Mouse (Mus musculus) megakaryocyte, embryonic 14.5 days (primary cell): ENCODE data around the gene Limk1.

Experiments used
- FLI1 ChIP-seq: IDR thresholded peaks from 2 replicates; pipeline ENCODE4 v1.6.1; 2012; ENCODE audit warnings: low read length, inconsistent platforms, mixed read lengths
- GATA1 ChIP-seq: IDR thresholded peaks from 3 replicates; pipeline ENCODE4 v1.6.1; 2012; ENCODE audit warnings: mixed read lengths, low read length, inconsistent platforms, borderline replicate concordance

- TF ChIP-seq GATA1 (no peak), FLI1 (no peak)
Measured at GRCm38 (mm10) chr5:134638461-134639268, 49.7 kb downstream of the Limk1 start.
